Mouse (Mus musculus) myocyte (in vitro differentiated cells): ENCODE measurements around the gene Rcan2. TPM values are rescaled to one million over a fixed set of nuclear protein-coding genes. Genes with fewer than 3 reads are reported as not detected.

Experiments
- H3K27me3 ChIP-seq: one replicate; pipeline ENCODE4 v1.6.1; 2011; ENCODE audit not compliant: control insufficient read depth, insufficient read depth, insufficient read length
- H3K36me3 ChIP-seq: one replicate; pipeline ENCODE4 v1.6.1; 2011; ENCODE audit not compliant: control insufficient read depth, insufficient read depth
- H3K4me2 ChIP-seq: one replicate; pipeline ENCODE4 v1.6.1; 2011; ENCODE audit warnings: low read depth, control low read depth
- H3K4me3 ChIP-seq: one replicate; pipeline ENCODE4 v1.5.1; 2011; ENCODE audit warnings: mild to moderate bottlenecking, control low read depth, moderate library complexity
- H3K79me2 ChIP-seq: one replicate; pipeline ENCODE4 v1.6.1; 2011; ENCODE audit not compliant: control insufficient read depth, insufficient read depth
- H3ac ChIP-seq: one replicate; pipeline ENCODE4 v1.6.1; 2011; ENCODE audit not compliant: control insufficient read depth, insufficient read length
- CEBPB ChIP-seq: IDR thresholded peaks from 2 replicates; pipeline ENCODE4 v1.6.1; 2011; ENCODE audit warnings: mild to moderate bottlenecking, moderate library complexity; ENCODE audit not compliant: poor library complexity, insufficient read depth, severe bottlenecking
- E2F4 ChIP-seq: IDR thresholded peaks from one replicate; pipeline ENCODE4 v1.6.1; 2011; ENCODE audit warnings: mild to moderate bottlenecking, control low read depth, moderate library complexity; ENCODE audit not compliant: insufficient read depth
- MAX ChIP-seq: IDR thresholded peaks from one replicate; pipeline ENCODE4 v1.6.1; 2011; ENCODE audit warnings: low read depth, mild to moderate bottlenecking, control low read depth
- MYOD1 ChIP-seq, 3 experiments: IDR thresholded peaks; one replicate each; pipeline ENCODE4 v1.6.1; 2011; ENCODE audit warnings: control low read depth in 2 of 3, low read depth in 2 of 3, mild to moderate bottlenecking in 2 of 3, moderate library complexity in 1 of 3; ENCODE audit not compliant: insufficient read length in 2 of 3, control insufficient read depth in 1 of 3
- MYOG ChIP-seq, 3 experiments: IDR thresholded peaks; one replicate each; pipeline ENCODE4 v1.6.1; 2011; ENCODE audit warnings: control low read depth in 2 of 3, low read depth in 2 of 3, mild to moderate bottlenecking in 2 of 3; ENCODE audit not compliant: insufficient read length in 2 of 3, control insufficient read depth in 1 of 3, insufficient read depth in 1 of 3
- POLR2A ChIP-seq: IDR thresholded peaks from one replicate; pipeline ENCODE4 v1.6.1; 2011; ENCODE audit warnings: low read depth, mild to moderate bottlenecking, control low read depth, moderate library complexity; ENCODE audit not compliant: insufficient read length
- POLR2AphosphoS2 ChIP-seq: IDR thresholded peaks from one replicate; pipeline ENCODE4 v1.6.1; 2011; ENCODE audit warnings: low read depth, control low read depth; ENCODE audit not compliant: insufficient read length
- REST ChIP-seq: IDR thresholded peaks from one replicate; pipeline ENCODE4 v1.6.1; 2011; ENCODE audit warnings: mild to moderate bottlenecking, control low read depth, moderate library complexity; ENCODE audit not compliant: insufficient read depth, insufficient read length
- SRF ChIP-seq: IDR thresholded peaks from one replicate; pipeline ENCODE4 v1.6.1; 2011; ENCODE audit warnings: low read depth; ENCODE audit not compliant: control insufficient read depth, insufficient read length
- TCF12 ChIP-seq: IDR thresholded peaks from one replicate; pipeline ENCODE4 v1.6.1; 2011; ENCODE audit warnings: mild to moderate bottlenecking, control low read depth; ENCODE audit not compliant: poor library complexity, insufficient read depth, severe bottlenecking
- TCF3 ChIP-seq: IDR thresholded peaks from one replicate; pipeline ENCODE4 v1.6.1; 2011; ENCODE audit warnings: low read depth, control low read depth; ENCODE audit not compliant: insufficient read length
- USF1 ChIP-seq: IDR thresholded peaks from one replicate; pipeline ENCODE4 v1.6.1; 2011; ENCODE audit warnings: low read depth, mild to moderate bottlenecking, control low read depth, moderate library complexity
- polyA plus RNA-seq: library from polyadenylated mRNA; unstranded; fragments of >200 nt; fragmentation: generic; extraction: Trizol; gene quantifications from one replicate; pipeline ENCODE4 v1.2.1, GENCODE M21; 2012; ENCODE audit warnings: missing spikeins

Gene Rcan2
- polyA plus RNA-seq, 1 experiment = 2.0 TPM

- Histone ChIP-seq H3K27me3 (no peaks in the 10 kb centered on the region), H3K79me2 (no peaks in the 10 kb centered on the region), H3K36me3 (no peaks in the 10 kb centered on the region), H3K4me3 (no peak overlapping the region), H3ac (no peak overlapping the region), H3K4me2 (no peak overlapping the region)
- TF ChIP-seq MYOG (IDR thresholded peaks at IDR 0.05; ENCODE audit: control insufficient read depth in 1 of 3, insufficient read depth in 1 of 3, insufficient read length in 2 of 3, low read depth in 2 of 3) (no peak), POLR2A (no peak), CEBPB (no peak), MAX (no peak), TCF12 (no peak), REST (no peak), POLR2AphosphoS2 (no peak), MYOD1 (IDR thresholded peaks at IDR 0.05; ENCODE audit: control insufficient read depth in 1 of 3, insufficient read length in 2 of 3, low read depth in 2 of 3) (no peak), E2F4 (no peak), TCF3 (no peak), SRF (no peak), USF1 (no peak)
Measured at GRCm38 (mm10) chr17:44088226-44088625, 287.1 kb downstream of the Rcan2 start.

Other genes starting within 250 kb of the Rcan2 start
- gene Pla2g7, start 233.3 kb upstream of the Rcan2 start, polyA plus RNA-seq = 3.4 TPM
- gene Tdrd6, start 171.1 kb upstream of the Rcan2 start, polyA plus RNA-seq = 0.08 TPM
- gene Slc25a27, start 134.1 kb upstream of the Rcan2 start, polyA plus RNA-seq = 1.1 TPM
- 1.7 TPM for gene Cyp39a1, start 133.9 kb upstream of the Rcan2 start, polyA plus RNA-seq